Mouse (Mus musculus): ENCODE measurements around the gene Slc25a51. TPM values are rescaled to one million over a fixed set of nuclear protein-coding genes. Genes with fewer than 3 reads are reported as not detected.

Gene Slc25a51
- total RNA-seq (2021) = 100 to 1,000 TPM; 141 to 144 TPM
- long read RNA-seq, experiment 1, full-length matches to known transcripts = 36 of 38 reads
- long read RNA-seq, experiment 1, partial matches to known transcripts = 0 of 38 reads
- long read RNA-seq, experiment 1, other reads (novel, unspliced or antisense) = 2 of 38 reads
- long read RNA-seq, experiment 2, full-length matches to known transcripts = 74 of 80 reads
- long read RNA-seq, experiment 2, partial matches to known transcripts = 0 of 80 reads
- long read RNA-seq, experiment 2, other reads (novel, unspliced or antisense) = 6 of 80 reads

DNA sequence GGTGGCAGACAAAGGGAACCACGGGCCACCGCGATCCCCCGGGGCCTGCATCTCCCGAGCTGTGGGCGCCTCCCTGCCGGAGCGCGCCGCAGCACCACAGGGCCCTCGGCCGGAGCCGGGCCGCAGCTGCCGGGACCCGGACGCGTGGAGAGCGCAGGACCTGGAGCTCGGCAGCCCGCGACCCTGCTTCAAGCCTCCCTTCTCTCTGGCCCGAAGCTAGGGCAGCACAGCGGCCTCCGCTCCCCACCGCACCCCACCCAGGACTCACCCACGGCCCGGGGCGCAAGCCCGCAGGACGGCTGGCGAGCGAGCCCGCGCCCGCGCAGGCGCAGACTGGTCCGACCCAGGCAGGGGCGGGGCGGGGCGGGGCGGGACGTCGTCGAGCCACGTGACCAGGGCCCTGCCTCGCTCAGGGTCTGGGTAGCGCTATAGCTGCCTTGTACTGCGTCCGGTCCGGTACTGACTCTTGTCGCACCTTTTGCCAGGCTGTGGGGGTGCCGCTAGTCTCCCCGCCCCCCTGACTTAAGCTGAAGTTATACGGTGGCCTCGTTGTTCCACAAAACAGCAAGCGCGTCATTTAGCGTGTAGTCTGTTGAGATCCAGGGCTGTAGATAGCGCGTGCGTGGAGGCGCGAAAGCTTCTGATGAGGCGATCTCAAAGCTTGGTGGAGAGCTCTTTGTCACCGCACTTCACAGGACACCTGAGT, at the start of gene Slc25a51:
Gene Slc25a51, minus strand, starts transcription at position 340 of the 706 bp plus-strand sequence.
- H3K4me3 ChIP-seq = peak within 1 kb of the TSS; percentile 92
- TF ChIP-seq CTCF (conservative IDR thresholded peaks at IDR 0.05) = no peak
- peak; percentile 78 to 83 for DNase-seq (ENCODE audit: low spot score in 2 of 2)
- peak within 1 kb of the TSS; percentile 97 for H3K27ac ChIP-seq

DNA sequence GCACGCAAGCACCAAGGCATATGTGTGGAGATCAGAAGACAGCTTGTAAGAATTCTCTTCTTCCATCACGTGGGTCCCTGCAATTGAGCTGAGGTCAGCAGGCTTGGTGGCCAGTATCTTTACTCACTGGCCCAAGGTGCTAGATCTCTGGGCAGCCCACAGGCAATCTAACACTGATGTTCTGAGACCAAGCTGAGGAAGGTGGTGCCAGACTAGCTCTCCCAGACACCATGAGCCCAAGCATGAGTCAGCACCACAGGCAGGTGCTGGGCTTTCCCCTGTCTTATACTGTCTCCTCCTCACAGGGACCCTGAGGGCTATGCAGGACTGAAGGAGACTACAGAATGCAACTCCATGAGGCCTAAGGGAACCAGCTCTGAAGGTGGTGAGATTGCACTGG, 49.0 kb upstream of the Slc25a51 start:
- no peak for TF ChIP-seq CTCF (conservative IDR thresholded peaks at IDR 0.05)
- no peak for DNase-seq (ENCODE audit: low spot score in 2 of 2)
- Histone ChIP-seq H3K27ac (no peak overlapping the region), H3K4me3 (no peak overlapping the region)

DNA sequence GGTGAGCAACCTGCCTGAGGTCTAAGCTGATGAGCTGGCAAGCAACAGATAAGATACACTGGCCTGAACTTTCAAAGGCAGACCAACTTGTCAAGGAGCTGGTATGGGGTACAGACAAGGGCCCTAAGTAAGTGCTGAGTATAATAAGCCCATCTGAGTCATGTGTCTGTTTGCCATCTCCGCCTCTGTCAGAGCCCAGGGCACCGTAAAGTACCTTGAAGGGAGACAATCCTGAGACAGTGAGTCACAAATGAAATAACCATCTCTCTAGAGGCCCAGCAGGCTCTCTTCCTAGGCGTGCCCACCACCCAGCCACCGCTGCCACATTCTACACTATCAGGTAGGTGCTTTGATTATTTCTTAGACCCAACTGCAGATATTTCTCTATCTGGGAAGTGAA, 46.4 kb upstream of the Slc25a51 start:
- DNase-seq (ENCODE audit: low spot score in 2 of 2) = no peak
- Histone ChIP-seq H3K4me3 (no peak overlapping the region), H3K27ac (no peak overlapping the region)
- TF ChIP-seq CTCF (conservative IDR thresholded peaks at IDR 0.05) = no peak

DNA sequence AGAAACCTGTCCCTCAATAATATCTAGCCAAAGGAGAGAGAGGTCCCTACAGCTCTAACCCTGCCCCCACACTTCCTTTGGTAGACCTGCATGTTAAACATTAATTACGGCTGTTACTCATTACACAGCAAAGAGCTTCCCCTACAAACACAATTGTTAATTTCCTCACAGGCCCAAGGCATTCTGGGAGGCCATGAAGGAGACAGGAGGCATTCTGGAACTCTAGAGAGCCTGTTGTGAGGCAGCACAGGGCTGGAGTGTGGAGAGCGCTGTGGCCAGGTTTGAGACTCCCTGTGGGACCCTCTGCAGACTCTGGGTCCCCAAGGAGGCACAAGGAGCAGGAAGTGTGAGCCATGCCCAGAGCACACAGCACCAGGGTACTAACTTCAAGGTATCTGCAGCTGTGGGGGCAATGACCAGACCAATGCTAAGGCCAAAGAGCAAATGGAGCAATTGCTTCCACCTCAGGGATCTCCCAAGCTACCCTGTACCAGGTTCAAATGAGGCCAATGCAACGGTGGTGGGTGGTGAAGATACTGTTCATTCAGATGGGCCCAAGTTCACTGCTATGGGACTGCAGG, 44.8 kb upstream of the Slc25a51 start:
- DNase-seq (ENCODE audit: low spot score in 2 of 2) = no peak
- H3K4me3 ChIP-seq = no peak overlapping the region
- no peak overlapping the region; the same call in 1 of the 2 replicates for H3K27ac ChIP-seq
- no peak for TF ChIP-seq CTCF (conservative IDR thresholded peaks at IDR 0.05)

DNA sequence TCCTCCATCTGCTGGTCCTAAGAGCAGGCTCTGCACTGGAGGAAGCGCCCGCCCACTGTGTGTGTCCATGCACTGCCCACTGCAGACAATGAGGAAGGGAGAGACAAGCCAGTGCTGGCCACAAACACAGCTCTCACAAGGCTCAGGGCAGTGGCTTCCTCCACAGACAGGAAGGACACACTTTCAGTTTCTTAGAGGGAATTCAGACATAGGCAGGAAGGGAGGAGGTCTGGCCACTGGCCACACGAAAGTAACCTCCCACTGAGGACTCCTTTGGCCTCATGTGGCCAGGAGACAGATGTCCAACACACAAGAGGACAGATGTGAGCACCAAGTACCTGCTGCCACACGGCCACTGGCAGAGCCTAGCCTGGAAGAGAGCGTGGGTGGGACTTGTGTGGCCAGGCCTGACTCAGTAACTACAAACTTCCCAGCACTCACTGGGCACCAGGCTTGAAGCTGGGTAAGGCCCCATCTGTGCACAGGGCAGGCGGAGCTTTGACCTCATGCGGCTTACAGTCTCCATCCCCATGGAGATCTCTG, 44.1 kb upstream of the Slc25a51 start:
- no peak for TF ChIP-seq CTCF (conservative IDR thresholded peaks at IDR 0.05)
- peak overlapping the region; percentile 41; the same call in 1 of the 2 replicates for H3K27ac ChIP-seq
- no peak overlapping the region for H3K4me3 ChIP-seq
- no peak for DNase-seq (ENCODE audit: low spot score in 2 of 2)

DNA sequence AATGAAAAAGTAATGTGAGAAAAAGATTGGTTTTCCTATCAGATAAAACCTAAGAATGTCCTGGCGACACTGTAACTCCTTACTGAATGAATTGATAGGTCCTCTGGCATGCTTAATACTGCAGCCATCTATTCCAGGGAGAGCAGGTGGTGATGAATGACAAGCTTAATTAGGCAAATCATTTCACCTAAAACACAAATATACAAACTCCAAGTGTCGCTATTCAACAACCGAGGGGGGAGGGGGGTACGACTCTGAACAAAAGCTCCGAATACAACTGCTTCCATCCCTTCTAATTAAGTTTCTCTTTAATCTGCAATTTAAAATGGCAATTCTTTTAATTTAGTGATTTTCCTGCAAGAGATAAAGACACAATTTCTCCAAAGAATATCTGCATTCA, 40.4 kb upstream of the Slc25a51 start:
- DNase-seq (ENCODE audit: low spot score in 2 of 2) = no peak
- Histone ChIP-seq H3K27ac (no peak overlapping the region), H3K4me3 (no peak overlapping the region)
- TF ChIP-seq CTCF (conservative IDR thresholded peaks at IDR 0.05) = no peak

DNA sequence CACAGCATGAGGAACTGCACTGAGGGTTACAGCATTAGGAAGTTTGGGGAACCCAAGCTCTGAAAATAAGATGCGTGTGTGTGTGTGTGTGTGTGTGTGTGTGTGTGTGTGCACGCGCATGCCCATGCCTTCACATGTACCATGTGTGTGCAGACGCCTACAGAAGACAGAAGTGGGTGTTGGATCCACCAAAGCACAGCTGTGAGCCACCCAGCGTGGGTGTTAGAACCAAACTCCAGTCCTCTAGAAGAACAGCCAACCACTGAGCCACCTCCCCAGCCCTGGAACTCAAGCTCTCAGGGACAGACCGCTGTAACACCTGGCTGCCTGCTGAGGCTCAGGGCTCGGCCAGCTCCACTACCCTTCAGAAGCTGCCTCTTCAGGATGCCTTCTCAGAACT, 39.9 kb upstream of the Slc25a51 start:
- Histone ChIP-seq H3K4me3 (no peak overlapping the region), H3K27ac (no peak overlapping the region)
- DNase-seq (ENCODE audit: low spot score in 2 of 2) = peak; percentile 29
- no peak for TF ChIP-seq CTCF (conservative IDR thresholded peaks at IDR 0.05)

DNA sequence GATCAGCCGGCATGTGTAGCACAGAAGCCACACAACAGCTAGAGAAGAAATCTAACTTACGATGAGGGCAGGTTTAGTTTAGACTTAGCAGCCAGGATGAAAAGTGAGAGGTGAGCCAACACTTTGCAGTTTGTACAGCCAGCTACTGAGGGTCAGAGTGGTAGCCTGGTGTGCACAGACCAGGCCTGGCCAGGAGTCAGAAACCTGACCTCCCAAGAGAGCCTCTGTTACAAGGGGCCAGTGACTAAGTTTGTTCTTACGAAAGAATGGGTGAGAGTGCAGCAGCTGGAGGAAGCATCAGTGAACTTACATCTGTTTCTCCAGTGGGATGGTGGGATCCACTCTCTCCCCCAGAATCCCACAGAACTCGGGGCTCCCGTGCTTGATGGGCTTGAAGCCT, 38.6 kb upstream of the Slc25a51 start:
- DNase-seq (ENCODE audit: low spot score in 2 of 2) = no peak
- TF ChIP-seq CTCF (conservative IDR thresholded peaks at IDR 0.05) = no peak
- no peak overlapping the region for H3K27ac ChIP-seq
- H3K4me3 ChIP-seq = no peak overlapping the region

DNA sequence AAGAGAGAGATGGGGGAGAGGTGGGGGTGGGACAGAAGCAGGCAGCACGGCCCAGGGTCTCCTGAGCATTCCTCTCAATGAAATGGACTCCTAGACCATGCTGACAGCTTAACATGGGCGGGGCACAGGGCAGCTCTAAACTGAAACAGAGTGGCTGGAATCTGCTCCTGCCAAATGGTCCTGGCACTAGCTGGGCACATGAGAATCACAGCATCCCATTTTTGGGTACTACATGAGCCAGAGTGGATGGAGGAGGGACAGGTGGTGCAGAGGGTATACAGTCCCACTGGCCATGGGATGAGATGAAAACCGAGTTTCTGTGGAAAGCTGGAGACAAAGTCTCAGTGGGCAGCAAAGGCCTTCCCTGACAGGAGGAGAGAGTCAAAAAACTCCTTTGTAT, 36.7 kb upstream of the Slc25a51 start:
- Histone ChIP-seq H3K4me3 (no peak overlapping the region), H3K27ac (no peak overlapping the region)
- DNase-seq (ENCODE audit: low spot score in 2 of 2) = no peak
- TF ChIP-seq CTCF (conservative IDR thresholded peaks at IDR 0.05) = no peak

DNA sequence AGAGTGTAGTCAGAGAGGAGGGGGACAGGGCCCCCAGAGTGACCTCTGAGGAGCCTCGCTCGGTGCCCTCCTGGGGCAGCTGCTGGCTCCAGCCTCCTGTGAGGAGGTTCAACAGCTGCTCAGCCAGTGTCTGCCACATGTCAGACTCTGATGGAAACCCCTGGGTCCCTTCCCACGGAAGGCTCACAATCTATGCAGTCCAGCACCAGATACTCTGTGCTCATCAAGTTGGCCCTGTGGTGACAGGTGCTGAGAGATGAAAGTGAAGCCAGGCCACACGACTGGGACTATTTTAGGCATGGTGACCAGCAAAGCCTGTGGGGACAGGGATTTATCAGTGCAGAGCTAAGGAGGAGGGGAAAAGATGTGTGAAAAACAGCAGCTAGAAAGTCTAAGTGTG, 36.2 kb upstream of the Slc25a51 start:
- no peak for TF ChIP-seq CTCF (conservative IDR thresholded peaks at IDR 0.05)
- no peak overlapping the region for H3K4me3 ChIP-seq
- H3K27ac ChIP-seq = no peak overlapping the region
- no peak for DNase-seq (ENCODE audit: low spot score in 2 of 2)

DNA sequence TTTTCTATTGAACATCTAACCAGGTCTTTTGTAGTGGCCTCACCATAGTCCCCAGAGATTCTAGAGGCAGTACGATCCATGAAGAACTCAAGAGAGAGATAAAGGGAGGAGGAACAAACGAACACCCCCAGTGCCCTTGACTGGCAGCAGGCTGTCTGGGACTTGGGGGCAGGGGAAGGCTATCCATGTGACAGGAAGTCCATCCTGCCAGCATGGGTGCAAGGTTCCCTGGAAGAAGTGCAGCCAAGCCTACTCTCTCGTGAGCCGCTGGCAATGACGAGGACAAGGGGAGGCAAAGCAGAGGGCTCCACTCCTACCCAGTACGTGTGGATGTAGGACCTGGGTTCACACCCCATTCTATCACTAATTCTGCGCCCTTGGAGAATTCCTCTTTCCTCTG, 35.1 kb upstream of the Slc25a51 start:
- no peak for DNase-seq (ENCODE audit: low spot score in 2 of 2)
- H3K27ac ChIP-seq = no peak overlapping the region
- no peak for TF ChIP-seq CTCF (conservative IDR thresholded peaks at IDR 0.05)
- no peak overlapping the region for H3K4me3 ChIP-seq

DNA sequence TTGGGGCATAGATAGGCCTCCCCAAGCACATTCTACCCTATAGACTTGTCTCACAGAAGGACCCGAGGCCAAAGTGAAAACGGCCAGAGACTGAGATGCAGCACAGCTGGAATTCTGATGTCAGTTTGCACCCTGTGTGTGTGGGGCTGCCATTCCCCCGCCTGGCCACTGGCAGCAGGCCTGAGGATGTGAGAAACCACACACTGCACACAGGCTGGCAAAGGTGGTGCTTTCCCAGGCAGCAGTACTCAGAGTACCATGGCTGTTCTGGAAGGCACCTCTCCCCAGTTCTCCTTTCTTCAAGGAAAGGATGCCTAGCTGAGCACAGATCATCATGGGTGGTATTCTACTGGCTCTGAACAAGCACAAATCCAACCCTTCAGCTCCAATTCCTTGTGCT, 33.7 kb upstream of the Slc25a51 start:
- Histone ChIP-seq H3K4me3 (no peak overlapping the region), H3K27ac (no peak overlapping the region)
- DNase-seq (ENCODE audit: low spot score in 2 of 2) = no peak
- peak; percentile 30 for TF ChIP-seq CTCF (conservative IDR thresholded peaks at IDR 0.05)

DNA sequence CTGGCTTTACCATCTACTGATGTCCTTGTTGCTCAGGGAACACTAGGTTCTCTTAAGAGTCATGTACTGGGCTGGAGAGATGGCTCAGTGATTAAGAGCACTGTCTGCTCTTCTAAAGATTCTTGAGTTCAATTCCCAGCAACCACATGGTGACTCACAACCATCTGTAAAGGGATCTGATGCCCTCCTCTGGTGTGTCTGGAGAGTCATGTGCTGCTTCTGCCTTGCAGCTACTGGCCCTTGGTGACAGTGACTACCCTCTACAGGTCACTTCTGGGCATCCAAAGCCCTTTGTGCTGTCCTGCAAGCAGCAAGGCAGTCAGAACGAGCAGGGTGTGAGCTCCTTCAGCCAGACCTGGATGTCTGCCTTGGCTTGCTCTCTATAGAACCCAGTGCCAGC, 33.2 kb upstream of the Slc25a51 start:
- H3K4me3 ChIP-seq = no peak overlapping the region
- TF ChIP-seq CTCF (conservative IDR thresholded peaks at IDR 0.05) = no peak
- H3K27ac ChIP-seq = no peak overlapping the region
- DNase-seq (ENCODE audit: low spot score in 2 of 2) = no peak
